Mouse (Mus musculus): ENCODE measurements around the gene Thegl.

DNA sequence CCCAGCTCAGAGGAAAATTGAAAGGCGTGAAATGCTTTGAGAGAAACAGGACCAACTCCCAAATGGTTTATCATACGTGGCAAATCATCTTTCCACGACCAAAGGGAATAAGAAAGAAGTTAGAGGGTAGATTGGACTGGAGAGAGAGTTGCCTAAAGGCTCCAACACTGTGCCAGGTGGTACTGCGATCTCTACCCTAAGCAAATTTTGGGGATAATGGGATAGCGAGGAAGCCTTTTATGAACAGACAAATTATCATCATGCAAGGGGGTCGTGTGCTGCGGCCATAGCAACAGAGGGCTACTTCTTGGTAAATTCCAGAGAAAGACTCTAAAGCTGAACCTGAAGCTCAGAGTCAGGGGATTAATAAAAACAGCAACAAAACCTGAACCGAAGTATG lies 78.1 kb downstream of the Thegl start:
- TF ChIP-seq GATA1 (IDR thresholded peaks at IDR 0.05; ENCODE audit: low read length) (no peak), TAL1 (IDR thresholded peaks at IDR 0.05; ENCODE audit: low read length) (no peak)

Measured in erythroblast, embryonic 14.5 days (primary cell).